Mouse (Mus musculus) right cerebral cortex, adult 18-20 months (tissue): ENCODE data around the gene Phf14.
"Not testable (repeated sequence)": the region's sequence is repeated elsewhere in the genome, so short reads cannot be mapped to it uniquely, and the experiment has no call there.

Source experiments
- DNase-seq: peaks from one replicate; pipeline ENCODE4 v3.0.0; 2022; ENCODE audit warnings: mixed read lengths

Gene Phf14

DNA sequence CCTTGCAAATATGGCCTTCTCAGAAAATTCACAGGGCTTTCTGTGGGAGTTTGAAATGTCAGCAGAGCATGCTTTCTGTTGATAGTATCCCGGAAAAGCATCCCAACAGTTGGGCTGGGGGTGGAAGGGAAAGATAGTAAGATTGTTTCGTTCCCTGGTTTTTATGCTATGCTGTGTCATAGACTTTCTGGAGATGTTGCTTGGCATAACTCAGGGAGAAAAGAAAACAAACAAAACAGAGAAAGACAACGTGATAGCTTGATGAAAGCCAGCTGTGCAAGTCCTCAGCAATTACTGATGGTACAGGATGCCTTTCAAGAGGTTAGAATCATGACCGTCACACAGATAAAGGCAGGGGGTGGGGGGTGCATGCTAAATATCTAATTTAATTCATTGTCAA is 197.5 kb downstream of the Phf14 start:
- DNase-seq, result peak; percentile 49

DNA sequence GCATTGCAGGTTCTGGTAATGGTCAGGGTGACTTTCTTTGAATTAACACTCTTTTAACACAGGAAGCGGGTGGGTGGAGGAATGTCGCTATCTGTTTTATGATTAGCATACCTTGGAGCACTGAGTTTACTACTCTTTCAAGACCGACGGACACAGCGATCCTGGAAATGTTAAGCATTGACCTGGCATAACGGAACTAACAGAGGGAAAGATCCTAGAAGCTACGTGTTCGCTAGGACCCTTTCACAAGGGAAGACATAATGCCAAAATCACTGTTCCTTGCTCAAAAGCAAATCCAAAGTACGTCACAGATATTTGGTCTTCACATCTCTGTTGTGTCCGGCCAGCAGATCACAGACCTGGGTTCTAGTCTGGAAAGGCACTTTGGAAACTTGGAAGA is 199.7 kb downstream of the Phf14 start:
- no peak for DNase-seq

DNA sequence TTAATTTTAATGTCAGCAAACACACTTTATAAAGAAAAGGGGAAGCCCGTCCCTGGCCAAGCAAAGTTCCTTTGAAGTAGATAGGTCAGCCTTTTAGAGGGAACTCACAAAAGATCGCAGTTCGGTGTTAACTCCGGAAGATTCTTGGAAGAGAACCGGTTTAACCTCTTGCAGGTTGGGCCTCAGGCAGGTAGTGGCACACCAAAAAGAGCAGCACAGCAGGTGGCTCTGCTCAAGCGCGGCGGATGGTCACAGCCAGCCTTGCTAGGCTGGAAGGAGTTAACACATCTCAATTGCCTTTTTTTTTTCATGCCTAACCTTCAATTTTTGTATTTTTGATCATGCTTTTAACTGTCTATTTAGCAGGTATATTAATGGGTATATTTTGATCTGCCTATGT is 200.2 kb downstream of the Phf14 start:
- no peak for DNase-seq

DNA sequence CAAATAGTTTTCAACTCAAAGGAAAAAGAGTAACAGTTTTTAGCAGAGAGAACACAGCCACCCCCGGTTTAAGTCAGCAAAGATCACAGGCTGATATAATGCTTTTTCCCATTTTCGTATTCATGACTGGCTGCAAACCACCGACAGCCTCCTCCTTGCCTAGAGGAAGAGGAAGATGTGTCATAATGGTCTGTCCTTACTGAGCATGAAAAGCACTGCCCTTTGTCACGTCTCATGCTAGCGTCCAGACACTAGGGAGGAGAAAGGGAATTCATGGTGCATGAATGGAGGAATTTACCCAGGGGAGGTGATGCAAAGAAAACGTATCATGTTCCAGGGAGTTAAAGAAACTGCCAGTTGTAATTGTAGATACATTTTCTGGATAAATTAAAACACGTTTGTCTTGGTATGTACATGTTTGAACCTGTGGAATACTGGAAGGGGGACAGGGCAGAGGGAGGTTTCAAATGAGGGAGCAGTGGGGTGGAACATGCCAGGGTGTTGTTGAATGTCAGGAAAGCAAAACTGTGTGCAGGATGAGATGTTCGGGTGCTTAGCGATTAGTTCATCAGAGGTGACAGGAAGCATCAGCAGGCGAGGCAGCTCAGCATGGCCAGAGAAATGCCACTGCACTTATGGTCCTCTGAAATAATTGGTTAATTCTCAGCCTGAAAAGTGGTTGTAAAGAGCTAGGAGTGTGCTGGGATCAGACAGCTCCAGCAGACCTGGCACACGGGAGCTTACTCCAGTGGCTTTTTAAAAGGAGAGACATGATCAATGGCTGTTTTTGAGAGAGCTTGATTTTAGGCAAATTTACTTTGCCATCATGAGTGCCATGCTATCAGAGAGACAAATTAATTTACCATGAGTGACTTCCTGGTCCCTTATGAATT is 209.6 kb downstream of the Phf14 start:
- no peak for DNase-seq

DNA sequence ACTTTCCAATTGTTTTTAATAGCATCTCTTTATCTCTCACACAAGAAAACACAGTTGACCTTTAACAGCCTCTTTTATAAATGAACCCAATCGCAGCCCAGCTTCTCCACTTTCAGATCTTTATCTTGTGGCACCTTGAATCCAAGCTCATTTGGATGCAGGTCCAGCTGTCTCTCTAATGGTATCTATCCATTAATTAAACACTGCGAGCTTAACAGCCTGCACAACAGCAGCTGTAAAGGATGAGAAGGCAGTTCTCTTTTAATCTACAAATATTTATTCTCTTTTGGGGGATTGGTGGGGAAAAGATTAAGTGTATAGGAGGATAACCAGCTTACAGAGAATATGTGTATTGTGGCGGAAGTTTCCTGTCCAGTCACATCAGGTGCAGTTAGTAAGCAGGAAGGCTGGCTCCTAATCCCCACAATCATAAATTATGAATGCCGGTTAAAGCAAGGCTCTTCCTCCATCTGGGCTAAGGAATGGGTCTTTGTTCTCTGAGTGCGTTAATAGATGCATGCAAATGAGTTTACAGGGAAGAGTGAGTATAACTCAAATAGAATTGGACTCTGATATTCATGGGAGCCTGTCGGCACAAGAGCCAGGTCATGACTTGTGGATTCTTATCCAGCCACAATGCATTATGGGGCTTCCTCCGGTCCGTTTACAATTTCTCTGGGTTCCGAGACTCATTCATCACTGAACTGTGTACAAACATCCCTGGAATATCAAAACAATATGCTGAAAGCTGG is 210.4 kb downstream of the Phf14 start:
- no peak for DNase-seq

DNA sequence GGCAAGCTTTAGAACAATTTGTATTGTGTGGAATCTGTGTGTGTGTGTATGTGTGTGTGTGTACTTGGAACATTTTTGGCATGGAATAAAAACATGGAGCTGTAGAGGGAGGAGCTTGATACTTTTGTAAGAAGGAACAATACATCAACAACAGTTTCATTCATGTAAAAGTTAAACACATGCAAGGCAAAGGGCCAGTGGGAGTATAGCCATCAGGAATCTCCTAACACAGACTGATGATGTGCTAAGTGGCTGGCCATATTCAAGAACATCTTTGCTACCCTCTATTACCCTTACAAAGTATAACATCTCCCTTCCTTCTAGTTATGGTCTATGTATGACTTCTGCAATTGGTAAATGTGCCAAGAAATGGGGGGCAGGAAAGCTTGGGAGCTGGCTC is 215.2 kb downstream of the Phf14 start:
- no peak for DNase-seq

DNA sequence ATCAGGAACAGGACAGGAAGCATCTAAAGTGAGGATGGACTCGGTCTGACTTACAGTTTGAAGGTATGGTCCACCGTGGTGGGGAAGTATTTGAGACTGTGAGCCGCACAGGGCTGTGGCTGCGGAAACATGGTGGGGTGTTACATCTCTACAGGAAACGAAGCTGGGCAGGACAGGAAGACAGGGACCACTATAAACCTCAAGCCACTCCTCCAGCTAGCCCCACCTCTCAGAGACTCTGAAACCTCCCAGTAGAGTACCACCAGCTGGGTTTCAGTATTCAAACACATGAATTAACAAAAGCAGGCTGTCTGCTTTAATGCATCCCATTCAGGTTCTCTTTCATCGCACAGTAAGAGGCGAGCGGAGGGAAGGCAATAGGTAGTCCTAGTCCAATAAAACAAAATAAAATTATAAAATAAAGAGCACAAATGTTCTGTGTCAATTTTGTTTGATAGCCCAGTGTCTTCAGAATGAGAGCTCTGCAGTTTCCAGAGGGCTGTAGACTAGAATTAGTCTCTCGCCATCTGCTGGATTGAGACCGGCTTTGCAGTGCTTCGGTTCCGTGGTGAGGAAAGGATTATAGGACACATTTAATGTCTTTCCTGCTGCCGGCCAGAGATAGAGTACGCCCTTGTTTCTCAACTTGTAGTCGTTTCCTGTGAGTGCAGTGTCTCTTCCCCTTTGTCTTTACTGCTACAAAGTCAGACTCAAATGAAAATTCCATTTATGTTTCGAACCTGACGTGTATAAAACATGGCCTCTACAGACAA is 217.6 kb downstream of the Phf14 start:
- peak; percentile 63 for DNase-seq

DNA sequence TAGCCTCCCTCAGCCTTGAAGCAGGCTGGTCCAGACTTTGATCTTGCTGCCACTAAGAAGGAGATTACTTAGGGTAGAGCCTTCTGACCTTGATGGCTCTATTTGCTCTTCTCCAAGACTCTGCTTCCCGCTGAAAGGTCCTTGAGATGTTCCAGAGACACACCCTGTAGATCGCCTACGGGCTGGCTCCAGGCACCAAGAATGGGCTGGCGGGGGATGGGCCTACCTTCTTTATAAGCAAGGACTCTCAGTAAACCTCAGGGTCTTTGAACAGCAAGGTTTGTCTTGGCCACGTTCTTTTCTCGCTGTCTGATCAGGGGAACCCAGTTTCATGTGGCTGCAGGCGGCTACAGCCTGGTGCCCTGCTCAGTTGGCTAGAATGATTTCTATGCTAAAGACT is 219.0 kb downstream of the Phf14 start:
- DNase-seq, result not testable (repeated sequence)

DNA sequence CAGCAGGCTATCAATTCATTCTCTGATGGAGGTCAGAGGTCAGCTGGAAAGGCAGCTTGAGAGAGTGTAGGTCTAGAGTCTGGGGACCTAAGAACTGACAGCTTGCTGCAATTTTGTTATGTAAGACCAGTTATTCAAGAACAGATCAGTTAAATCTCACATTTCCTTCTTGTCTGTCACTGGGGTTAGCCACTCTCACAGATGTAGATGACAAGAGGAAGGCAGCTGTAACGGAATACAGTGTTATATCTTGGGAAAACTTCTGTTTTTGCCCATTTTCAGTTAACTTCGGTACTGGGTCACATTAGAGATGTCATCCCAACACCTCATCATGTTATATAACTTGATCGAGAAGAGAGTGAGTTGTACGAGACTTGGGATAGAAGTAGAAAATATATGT is 219.7 kb downstream of the Phf14 start:
- no peak for DNase-seq
